In genomic region chr5:102373309-102373971, GRCm38 (mm10) we compare ENCODE assay signal across 9 mouse cellular contexts.
DNase-seq lines count a peak whose midpoint lies in the region; ATAC-seq lines count a peak whose summit lies in the region.
"Had no signal": no experiment of that assay in that cellular context is flagged by ENCODE, and none has a peak within 500 bp of the region (broad histone marks: within the 10 kb centered on the region; RNA-seq: fewer than 3 reads in every experiment).

No protein-coding gene starts in this region.

- peak; percentile 90 for ATAC-seq in hindbrain, embryonic 11.5 days (ENCODE audit: low FRiP score)
- peak; percentile 94 for ATAC-seq in midbrain, embryonic 11.5 days (ENCODE audit: low FRiP score)

- H3K4me3 ChIP-seq in hindbrain, embryonic 11.5 days (ENCODE audit: low read depth, low read length): no peak overlapping the region
- no peak overlapping the region for H3K4me3 ChIP-seq in midbrain, embryonic 11.5 days (ENCODE audit: low read depth, low read length)
- H3K4me3 ChIP-seq: stomach, embryonic 15.5 days had no signal

- no peak overlapping the region for H3K4me2 ChIP-seq in hindbrain, embryonic 11.5 days (replicated peaks; ENCODE audit: low read depth, low read length)
- no peak overlapping the region for H3K4me2 ChIP-seq in midbrain, embryonic 11.5 days
- H3K4me2 ChIP-seq: stomach, embryonic 15.5 days had no signal

- H3K4me1 ChIP-seq in hindbrain, embryonic 11.5 days (replicated peaks; ENCODE audit: control insufficient read depth, insufficient read depth, low read length): no peaks in the 10 kb centered on the region
- H3K4me1 ChIP-seq in midbrain, embryonic 11.5 days (ENCODE audit: control insufficient read depth, insufficient read depth, low read length): no peaks in the 10 kb centered on the region
- H3K4me1 ChIP-seq: stomach, embryonic 15.5 days had no signal

- WGBS in hindbrain, embryonic 11.5 days: 71% methylated on average over 6 of the region's 6 CpGs
- 75% methylated on average over 6 of the region's 6 CpGs for WGBS in midbrain, embryonic 11.5 days

- H3K9ac ChIP-seq in hindbrain, embryonic 11.5 days (ENCODE audit: low read depth, low read length): no peak overlapping the region
- H3K9ac ChIP-seq in midbrain, embryonic 11.5 days (ENCODE audit: low read length): no peak overlapping the region
- H3K9ac ChIP-seq: stomach, embryonic 15.5 days had no signal

- no peaks in the 10 kb centered on the region for H3K36me3 ChIP-seq in hindbrain, embryonic 11.5 days (ENCODE audit: control insufficient read depth, insufficient read depth, low read length)
- no peaks in the 10 kb centered on the region for H3K36me3 ChIP-seq in midbrain, embryonic 11.5 days (ENCODE audit: control insufficient read depth, insufficient read depth, low read length)
- H3K36me3 ChIP-seq: stomach, embryonic 15.5 days had no signal

- DNase-seq in left cerebral cortex, postnatal 14 days (ENCODE audit: low spot score in 2 of 2): peak; percentile 25 to 63
- DNase-seq in left cerebral cortex, postnatal 36 days (ENCODE audit: low spot score in 2 of 2): no peak
- peak; percentile 4 for DNase-seq in adipocyte (ENCODE audit: low spot score)
- peak; percentile 54 for DNase-seq in hindbrain, embryonic 11.5 days (ENCODE audit: low spot score)
- peak; percentile 87 for DNase-seq in midbrain, embryonic 11.5 days (ENCODE audit: low spot score, missing footprints)
- no peak for DNase-seq in urinary bladder, postnatal 25 days (ENCODE audit: low spot score)
- no peak for DNase-seq in MN1 (ENCODE audit: low spot score)
- DNase-seq in urinary bladder, postnatal 36 days (ENCODE audit: low spot score in 2 of 2): no peak

- intact Hi-C loops in left cerebral cortex, postnatal 14 days (cut with DNase I): no loop called here
- intact Hi-C loops in left cerebral cortex, postnatal 36 days (cut with DNase I): no loop called here

- H3K27ac ChIP-seq in hindbrain, embryonic 11.5 days (ENCODE audit: low read depth, low read length): no peak overlapping the region
- no peak overlapping the region for H3K27ac ChIP-seq in midbrain, embryonic 11.5 days (ENCODE audit: low read depth, low read length)
- H3K27ac ChIP-seq: stomach, embryonic 15.5 days had no signal

- no peaks in the 10 kb centered on the region for H3K27me3 ChIP-seq in hindbrain, embryonic 11.5 days (ENCODE audit: control insufficient read depth, insufficient read depth, low read length)
- no peaks in the 10 kb centered on the region for H3K27me3 ChIP-seq in midbrain, embryonic 11.5 days (ENCODE audit: control insufficient read depth, insufficient read depth, low read length)
- H3K27me3 ChIP-seq: stomach, embryonic 15.5 days had no signal

- no peaks in the 10 kb centered on the region for H3K9me3 ChIP-seq in hindbrain, embryonic 11.5 days (ENCODE audit: control insufficient read depth, low read length)
- no peaks in the 10 kb centered on the region for H3K9me3 ChIP-seq in midbrain, embryonic 11.5 days (ENCODE audit: control insufficient read depth, low read length)
- H3K9me3 ChIP-seq: stomach, embryonic 15.5 days had no signal

Comparison
In these comparisons a context has a peak if more than half of its experiments do, and no peak if none do; other contexts are left out.
1. DNase-seq: peak in left cerebral cortex, postnatal 14 days (2 of 2), adipocyte (single experiment), hindbrain, embryonic 11.5 days (single experiment) and midbrain, embryonic 11.5 days (single experiment); none in left cerebral cortex, postnatal 36 days (0 of 2), urinary bladder, postnatal 25 days (single experiment), MN1 (single experiment) and urinary bladder, postnatal 36 days (0 of 2).